ENCODE assay signal across 21 mouse cellular contexts in the genomic region with DNA sequence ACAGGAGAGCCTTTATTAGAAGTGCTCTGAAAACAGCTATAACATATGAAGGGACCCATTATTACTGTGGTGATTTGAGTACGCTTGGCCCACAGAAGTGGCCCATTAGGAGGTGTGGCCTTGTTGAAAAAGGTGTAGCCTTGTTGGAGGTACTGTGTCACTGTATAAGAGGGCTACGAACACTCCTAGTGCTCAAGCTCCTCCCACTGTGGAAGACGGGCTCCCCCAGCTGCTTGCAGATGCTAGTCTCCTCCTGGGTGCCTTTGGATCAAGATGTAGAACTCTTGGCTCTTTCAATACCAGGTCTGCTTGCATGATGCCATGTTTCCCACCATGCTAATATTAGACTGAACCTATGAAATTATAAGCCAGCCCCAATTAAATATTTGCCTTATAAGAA.
A peak's percentile ranks its signal among the peaks of the same experiment; 100 is the strongest.
DNase-seq lines count a peak whose midpoint lies in the region; ATAC-seq and TF ChIP-seq lines count a peak whose summit lies in the region.
"Had no signal": no experiment of that assay in that cellular context is flagged by ENCODE, and none has a peak within 500 bp of the region (broad histone marks: within the 10 kb centered on the region; RNA-seq: fewer than 3 reads in every experiment).

No protein-coding gene starts in this region.

- intact Hi-C loops in heart, adult 2 months (cut with DNase I), result loop anchor here (10.0 kb wide), 1 partner anchor 345 kb away; no protein-coding TSS in a partner anchor
- intact Hi-C loops in heart, postnatal 14 days (cut with DNase I), result no loop called here

- no peak overlapping the region for H3K4me3 ChIP-seq in heart, adult 2 months
- H3K4me3 ChIP-seq: embryonic facial prominence, embryonic 15.5 days; erythroblast, embryonic 14.5 days; forebrain, embryonic 10.5 days; heart, embryonic 13.5 days; hindbrain, embryonic 13.5 days had no signal

- H3K9ac ChIP-seq in heart, adult 2 months (ENCODE audit: low read depth, low read length), result no peak overlapping the region
- H3K9ac ChIP-seq: embryonic facial prominence, embryonic 15.5 days; heart, embryonic 13.5 days; hindbrain, embryonic 13.5 days had no signal

- no peak for TF ChIP-seq EP300 in heart, adult 2 months (IDR thresholded peaks at IDR 0.05; ENCODE audit: insufficient read depth, low read depth, low read length)

- no peak for ATAC-seq in megakaryocyte, adult 5-6 weeks (ENCODE audit: poor library complexity, severe bottlenecking)
- ATAC-seq: CD4-positive, CD25-positive, alpha-beta regulatory T cell, adult 4 months; forebrain, embryonic 14.5 days; hindbrain, postnatal 0 days had no signal

- DNase-seq in heart, adult 2 months, result no peak
- no peak for DNase-seq in heart, postnatal 14 days
- peak; percentile 9 for DNase-seq in lung, postnatal 10 days
- no peak for DNase-seq in lung, adult 18-20 months
- DNase-seq in thymus, postnatal 25 days, result peak; percentile 12
- DNase-seq in thymus, adult 18-20 months, result no peak
- peak; percentile 48 for DNase-seq in thymus, postnatal 4 days
- DNase-seq: adrenal gland, postnatal 10 days; cerebellum, adult 11 months; cerebellum, adult 8-10 months; embryo, embryonic 11 days; gastrocnemius, postnatal 10 days had no signal

- H3K27me3 ChIP-seq in heart, adult 2 months (ENCODE audit: control insufficient read depth, insufficient read depth, low read length), result no peaks in the 10 kb centered on the region
- H3K27me3 ChIP-seq: embryonic facial prominence, embryonic 15.5 days; heart, embryonic 13.5 days; hindbrain, embryonic 13.5 days had no signal

- H3K27ac ChIP-seq in heart, adult 2 months, result no peak overlapping the region
- H3K27ac ChIP-seq: embryonic facial prominence, embryonic 15.5 days; forebrain, embryonic 10.5 days; heart, embryonic 13.5 days; hindbrain, embryonic 13.5 days; hindbrain, postnatal 0 days had no signal

- H3K36me3 ChIP-seq in heart, adult 2 months (ENCODE audit: control insufficient read depth, insufficient read depth, low read length), result peaks cover 29% of the 10 kb centered on the region

- peak; percentile 55 for TF ChIP-seq CTCF in heart, adult 2 months (IDR thresholded peaks at IDR 0.05)

- peaks cover 17% of the 10 kb centered on the region for H3K79me2 ChIP-seq in heart, adult 2 months (replicated peaks; ENCODE audit: control insufficient read depth, insufficient read depth, low read length)

- H3K4me1 ChIP-seq in heart, adult 2 months (ENCODE audit: control insufficient read depth, insufficient read depth, low read length), result peaks cover 24% of the 10 kb centered on the region
- H3K4me1 ChIP-seq: embryonic facial prominence, embryonic 15.5 days; forebrain, embryonic 10.5 days had no signal

- TF ChIP-seq POLR2A in heart, adult 2 months (IDR thresholded peaks at IDR 0.05; ENCODE audit: insufficient read depth, low read depth, low read length), result no peak

- WGBS in heart, adult 2 months, result 91% methylated on average over 3 of the region's 3 CpGs

Comparison
In these comparisons a context has a peak if more than half of its experiments do, and no peak if none do; other contexts are left out.
1. DNase-seq: peak in lung, postnatal 10 days (single experiment), thymus, postnatal 25 days (single experiment) and thymus, postnatal 4 days (single experiment); none in heart, adult 2 months (0 of 2), heart, postnatal 14 days (0 of 2), lung, adult 18-20 months (0 of 2) and thymus, adult 18-20 months (0 of 2).